Comparison of ENCODE assay signal across 7 mouse cellular contexts in genomic region chr7:142371768-142372661, GRCm38 (mm10). TPM values are rescaled to one million over a fixed set of nuclear protein-coding genes. Genes with fewer than 3 reads are reported as not detected.
A peak's percentile ranks its signal among the peaks of the same experiment; 100 is the strongest.
DNase-seq lines count a peak whose midpoint lies in the region; ATAC-seq and TF ChIP-seq lines count a peak whose summit lies in the region.

No protein-coding gene starts in this region.

- TF ChIP-seq CTCF in spleen, adult 2 months (IDR thresholded peaks at IDR 0.05; ENCODE audit: extremely low read depth, insufficient read depth, insufficient read length, insufficient replicate concordance): no peak

- 5% methylated on average over 63 of the region's 64 CpGs for WGBS in spleen, adult 2 months
- 1% methylated on average over 63 of the region's 64 CpGs for WGBS in forebrain, embryonic 16.5 days
- 2% methylated on average over 59 of the region's 64 CpGs for WGBS in limb, embryonic 11.5 days
- WGBS in midbrain, embryonic 15.5 days: 2% methylated on average over 61 of the region's 64 CpGs

- no peak for DNase-seq in spleen, adult 2 months (ENCODE audit: low read depth in 1 of 2, low spot score in 2 of 2)
- DNase-seq in spleen, adult 18-20 months: no peak
- peak; percentile 55 for DNase-seq in cerebellum, adult 11 months
- DNase-seq in limb, embryonic 11.5 days (ENCODE audit: low spot score): peak; percentile 32
- no peak for DNase-seq in left cerebral cortex, adult 11 months (ENCODE audit: low spot score)

- peak overlapping the region; percentile 51 for H3K9ac ChIP-seq in forebrain, embryonic 16.5 days (replicated peaks; ENCODE audit: low read depth, low read length)
- H3K9ac ChIP-seq in limb, embryonic 11.5 days (ENCODE audit: low read length): no peak overlapping the region
- peak overlapping the region; percentile 46 for H3K9ac ChIP-seq in midbrain, embryonic 15.5 days

- H3K27ac ChIP-seq in spleen, adult 2 months (ENCODE audit: insufficient read depth, low read length): peak overlapping the region; percentile 50
- H3K27ac ChIP-seq in forebrain, embryonic 16.5 days (ENCODE audit: low read length): no peak overlapping the region
- H3K27ac ChIP-seq in limb, embryonic 11.5 days (replicated peaks; ENCODE audit: low read depth, low read length): no peak overlapping the region
- no peak overlapping the region for H3K27ac ChIP-seq in midbrain, embryonic 15.5 days

- ATAC-seq in forebrain, embryonic 16.5 days: peak; percentile 51
- ATAC-seq in limb, embryonic 11.5 days (ENCODE audit: insufficient number of reproducible peaks, low FRiP score, low TSS enrichment, low read depth): peak; percentile 46; the same call in 1 of the 2 replicates
- ATAC-seq in midbrain, embryonic 15.5 days (replicated peaks): peak; percentile 48; the same call in 1 of the 2 replicates

- H3K9me3 ChIP-seq in forebrain, embryonic 16.5 days (ENCODE audit: control insufficient read depth, low read length): no peaks in the 10 kb centered on the region
- H3K9me3 ChIP-seq in limb, embryonic 11.5 days (ENCODE audit: control insufficient read depth, low read length): no peaks in the 10 kb centered on the region
- H3K9me3 ChIP-seq in midbrain, embryonic 15.5 days: no peaks in the 10 kb centered on the region

- H3K4me3 ChIP-seq in spleen, adult 2 months (ENCODE audit: extremely low read depth, insufficient read depth, insufficient read length): peak overlapping the region; percentile 58
- H3K4me3 ChIP-seq in forebrain, embryonic 16.5 days (replicated peaks; ENCODE audit: low read length): peak overlapping the region; percentile 45
- H3K4me3 ChIP-seq in limb, embryonic 11.5 days (ENCODE audit: low read depth, low read length): peak overlapping the region; percentile 20
- H3K4me3 ChIP-seq in midbrain, embryonic 15.5 days: peak overlapping the region; percentile 47

- H3K36me3 ChIP-seq in spleen, adult 2 months (ENCODE audit: control insufficient read depth, insufficient read depth, low read length): peaks cover 14% of the 10 kb centered on the region
- peaks cover 11% of the 10 kb centered on the region; the same call in 1 of the 2 replicates for H3K36me3 ChIP-seq in forebrain, embryonic 16.5 days (ENCODE audit: control insufficient read depth, insufficient read depth)
- H3K36me3 ChIP-seq in limb, embryonic 11.5 days (ENCODE audit: control insufficient read depth, insufficient read depth, low read length): no peaks in the 10 kb centered on the region; the same call in 1 of the 2 replicates
- H3K36me3 ChIP-seq in midbrain, embryonic 15.5 days (replicated peaks): peaks cover 9% of the 10 kb centered on the region

- TF ChIP-seq POLR2A in spleen, adult 2 months (IDR thresholded peaks at IDR 0.05; ENCODE audit: low read depth, low read length): no peak

- H3K27me3 ChIP-seq in spleen, adult 2 months (ENCODE audit: control insufficient read depth, insufficient read depth, low read length): peaks cover 3% of the 10 kb centered on the region; the same call in 1 of the 2 replicates
- peaks cover 22% of the 10 kb centered on the region for H3K27me3 ChIP-seq in forebrain, embryonic 16.5 days (replicated peaks; ENCODE audit: control insufficient read depth, insufficient read depth, low read length)
- H3K27me3 ChIP-seq in limb, embryonic 11.5 days (ENCODE audit: control insufficient read depth, insufficient read depth, low read length): peaks cover 32% of the 10 kb centered on the region
- peaks cover 27% of the 10 kb centered on the region for H3K27me3 ChIP-seq in midbrain, embryonic 15.5 days (replicated peaks)

- H3K4me2 ChIP-seq in forebrain, embryonic 16.5 days (ENCODE audit: low read length): peak overlapping the region; percentile 74
- H3K4me2 ChIP-seq in limb, embryonic 11.5 days (ENCODE audit: low read depth, severe bottlenecking): peak overlapping the region; percentile 59
- H3K4me2 ChIP-seq in midbrain, embryonic 15.5 days: peak overlapping the region; percentile 67

- peaks cover 4% of the 10 kb centered on the region; the same call in 1 of the 2 replicates for H3K4me1 ChIP-seq in spleen, adult 2 months (ENCODE audit: control insufficient read depth, insufficient read depth, insufficient read length)
- peaks cover 15% of the 10 kb centered on the region for H3K4me1 ChIP-seq in forebrain, embryonic 16.5 days (replicated peaks; ENCODE audit: control insufficient read depth, insufficient read depth, low read length)
- H3K4me1 ChIP-seq in limb, embryonic 11.5 days (ENCODE audit: control insufficient read depth, insufficient read depth, low read length): no peaks in the 10 kb centered on the region
- H3K4me1 ChIP-seq in midbrain, embryonic 15.5 days: peaks cover 10% of the 10 kb centered on the region

RNA-seq across cellular contexts. Expression of gene Ifitm10, which starts 1.5 kb away (rescaled TPM):
- 14.7 and 20.2 TPM in 2 replicates for polyA plus RNA-seq in spleen, adult 2 months (2012; rRNA removed)
- 2.6 and 3.8 TPM in 2 replicates for polyA plus RNA-seq in forebrain, embryonic 16.5 days (2015; fragmentation: Nextera tagmentation; extraction: Ambion mirVana)
- 0.27 and 0.72 TPM in 2 replicates for polyA plus RNA-seq in limb, embryonic 11.5 days (2014; fragmentation: Nextera tagmentation; extraction: Ambion mirVana)
- polyA plus RNA-seq in midbrain, embryonic 15.5 days (2015; fragmentation: Nextera tagmentation; extraction: Ambion mirVana): 9.5 and 10.1 TPM in 2 replicates

RNA-seq across cellular contexts. Expression of gene Gm49369, which starts 10.5 kb away (rescaled TPM):
- 0.21 TPM in 1 of 2 replicates, not detected in the other for polyA plus RNA-seq in spleen, adult 2 months (2012; rRNA removed)
- not detected in 2 replicates for polyA plus RNA-seq in forebrain, embryonic 16.5 days (2015; fragmentation: Nextera tagmentation; extraction: Ambion mirVana)
- 0.79 TPM in 1 of 2 replicates, not detected in the other for polyA plus RNA-seq in limb, embryonic 11.5 days (2014; fragmentation: Nextera tagmentation; extraction: Ambion mirVana)
- 1.4 and 4.4 TPM in 2 replicates for polyA plus RNA-seq in midbrain, embryonic 15.5 days (2015; fragmentation: Nextera tagmentation; extraction: Ambion mirVana)

RNA-seq across cellular contexts. Expression of gene Ctsd, which starts 15.8 kb away (rescaled TPM):
- 359 and 461 TPM in 2 replicates for polyA plus RNA-seq in spleen, adult 2 months (2012; rRNA removed)
- polyA plus RNA-seq in forebrain, embryonic 16.5 days (2015; fragmentation: Nextera tagmentation; extraction: Ambion mirVana): 203 and 208 TPM in 2 replicates
- 133 and 139 TPM in 2 replicates for polyA plus RNA-seq in limb, embryonic 11.5 days (2014; fragmentation: Nextera tagmentation; extraction: Ambion mirVana)
- polyA plus RNA-seq in midbrain, embryonic 15.5 days (2015; fragmentation: Nextera tagmentation; extraction: Ambion mirVana): 254 and 288 TPM in 2 replicates

Comparison
In these comparisons a context has a peak if more than half of its experiments do, and no peak if none do; other contexts are left out.
1. DNase-seq: peak in cerebellum, adult 11 months (single experiment) and limb, embryonic 11.5 days (single experiment); none in spleen, adult 2 months (0 of 2), spleen, adult 18-20 months (0 of 2) and left cerebral cortex, adult 11 months (single experiment).
2. Peak in every context shown above with its lines, with median percentiles within 50 percentile points of each other: H3K4me3 ChIP-seq, ATAC-seq and H3K4me2 ChIP-seq.